Mouse (Mus musculus) cortical plate, adult 2 months (tissue): ENCODE data around the gene Tnp2.

Experiments
- CTCF ChIP-seq: fragments of 200-500 bp; IDR thresholded peaks from 2 replicates; pipeline ENCODE4 v1.5.1; 2011; ENCODE audit warnings: mild to moderate bottlenecking, control low read depth, low read length; ENCODE audit not compliant: insufficient read depth; ENCODE audit errors: extremely low read depth
- POLR2A ChIP-seq: fragments of 200-500 bp; IDR thresholded peaks from 2 replicates; pipeline ENCODE4 v1.6.1; 2011; ENCODE audit warnings: mild to moderate bottlenecking, low read length, control low read depth; ENCODE audit not compliant: insufficient read depth; ENCODE audit errors: extremely low read depth

- no peak for TF ChIP-seq POLR2A
- no peak for TF ChIP-seq CTCF
Measured at GRCm38 (mm10) chr16:10805789-10806527, 17.5 kb upstream of the Tnp2 start, which contains the start of gene Prm1.
